Mouse (Mus musculus) forebrain, embryonic 10.5 days (tissue): ENCODE measurements around the gene Zfp106. TPM values are rescaled to one million over a fixed set of nuclear protein-coding genes. Genes with fewer than 3 reads are reported as not detected.
"Not testable (repeated sequence)": the region's sequence is repeated elsewhere in the genome, so short reads cannot be mapped to it uniquely, and the experiment has no call there.

Experiments used
- DNase-seq: peaks from one replicate; pipeline ENCODE4 v3.0.0-alpha.2; 2017; ENCODE audit warnings: low spot score; ENCODE audit errors: extremely low spot score
- H3K27ac ChIP-seq: fragments of 300-500 bp; sonication (generic); 2 replicates; pipeline ENCODE4 v1.5.1; 2016; ENCODE audit warnings: mild to moderate bottlenecking
- H3K27me3 ChIP-seq: fragments of 300-500 bp; sonication (generic); 2 replicates; pipeline ENCODE4 v1.6.1; 2016; ENCODE audit warnings: mild to moderate bottlenecking; ENCODE audit not compliant: poor library complexity, severe bottlenecking
- H3K36me3 ChIP-seq: fragments of 300-500 bp; sonication (generic); replicated peaks from 2 replicates; pipeline ENCODE4 v1.6.1; 2016; ENCODE audit warnings: mild to moderate bottlenecking, moderate library complexity
- H3K4me1 ChIP-seq: fragments of 300-500 bp; sonication (generic); 2 replicates; pipeline ENCODE4 v1.6.1; 2016
- H3K4me3 ChIP-seq: fragments of 300-500 bp; sonication (generic); 2 replicates; pipeline ENCODE4 v1.5.1; 2016; ENCODE audit warnings: mild to moderate bottlenecking, moderate library complexity
- H3K9me3 ChIP-seq: fragments of 300-500 bp; sonication (generic); 2 replicates; pipeline ENCODE4 v1.6.1; 2016; ENCODE audit warnings: mild to moderate bottlenecking, moderate library complexity
- WGBS: fragments of 180-500 bp; shearing (Covaris S2); methylation state at CpG from one replicate; pipeline ENCODE4 v1.1.7; 2016; 5-methylcytosine and 5-hydroxymethylcytosine counted together
- polyA plus RNA-seq: library from polyadenylated mRNA; unstranded; fragments of >200 nt; fragmentation: Nextera tagmentation; extraction: Ambion mirVana; gene quantifications from 2 replicates; pipeline ENCODE4 v1.2.1, GENCODE M21; 2016

The Zfp106 gene
- polyA plus RNA-seq, 1 experiment from 2014 or later: 83.1 TPM

- DNase-seq: no peak
- peaks cover 18% of the 10 kb centered on the region for H3K4me1 ChIP-seq
- no peaks in the 10 kb centered on the region for H3K9me3 ChIP-seq
- H3K27me3 ChIP-seq: no peaks in the 10 kb centered on the region
- no peak overlapping the region for H3K4me3 ChIP-seq
- peaks cover 14% of the 10 kb centered on the region for H3K36me3 ChIP-seq
- H3K27ac ChIP-seq: no peak overlapping the region
- 92% methylated on average over 3 of the region's 3 CpGs for WGBS
Observed at GRCm38 (mm10) chr2:120571081-120571480, 7.4 kb upstream of the Zfp106 start.

- Histone ChIP-seq H3K27me3 (no peaks in the 10 kb centered on the region), H3K9me3 (no peaks in the 10 kb centered on the region), H3K4me1 (peaks cover 26% of the 10 kb centered on the region), H3K4me3 (peak overlapping the region; percentile 73), H3K36me3 (peaks cover 14% of the 10 kb centered on the region), H3K27ac (peak overlapping the region; percentile 89)
- under 1% methylated on average over 22 of the region's 22 CpGs for WGBS
- DNase-seq: no peak
Observed at GRCm38 (mm10) chr2:120567798-120568320, 4.2 kb upstream of the Zfp106 start.

- WGBS: 2% methylated on average over 42 of the region's 42 CpGs
- Histone ChIP-seq H3K27me3 (no peaks in the 10 kb centered on the region), H3K4me1 (peaks cover 30% of the 10 kb centered on the region), H3K9me3 (no peaks in the 10 kb centered on the region), H3K36me3 (peaks cover 14% of the 10 kb centered on the region), H3K27ac (peak within 1 kb of the TSS; percentile 89), H3K4me3 (peak within 1 kb of the TSS; percentile 73)
- peak; percentile 94 for DNase-seq
Observed at GRCm38 (mm10) chr2:120566886-120567797, 3.5 kb upstream of the Zfp106 start, which contains the start of gene Snap23. Gene Snap23 (plus strand): TSS chr2:120567671.

GRCm38 (mm10) chr2:120565363-120565762 is 1.7 kb upstream of the Zfp106 start:
- Histone ChIP-seq H3K4me3 (no peak overlapping the region), H3K27ac (no peak overlapping the region)
- WGBS: 92% methylated on average over 2 of the region's 2 CpGs

GRCm38 (mm10) chr2:120564548-120565188 is 1.0 kb upstream of the Zfp106 start:
- 91% methylated on average over 4 of the region's 4 CpGs for WGBS
- not testable (repeated sequence) for H3K9me3 ChIP-seq, H3K27me3 ChIP-seq, H3K27ac ChIP-seq, H3K4me3 ChIP-seq, DNase-seq
- H3K4me1 ChIP-seq: peaks cover 30% of the 10 kb centered on the region
- H3K36me3 ChIP-seq: peaks cover 13% of the 10 kb centered on the region

More at GRCm38 (mm10) chr2:120565363-120565762, 1.7 kb upstream of the Zfp106 start:
- DNase-seq: no peak
- H3K27me3 ChIP-seq: no peaks in the 10 kb centered on the region
- H3K9me3 ChIP-seq: no peaks in the 10 kb centered on the region
- H3K4me1 ChIP-seq: peaks cover 30% of the 10 kb centered on the region
- peaks cover 8% of the 10 kb centered on the region for H3K36me3 ChIP-seq

GRCm38 (mm10) chr2:120562859-120563234 is 796 bp downstream of the Zfp106 start:
- 26% methylated on average over 9 of the region's 9 CpGs for WGBS
- DNase-seq: no peak
- Histone ChIP-seq H3K4me3 (peak overlapping the region; percentile 92), H3K36me3 (peaks cover 17% of the 10 kb centered on the region), H3K27ac (peak overlapping the region; percentile 99), H3K9me3 (no peaks in the 10 kb centered on the region), H3K4me1 (peaks cover 17% of the 10 kb centered on the region), H3K27me3 (no peaks in the 10 kb centered on the region)

- Histone ChIP-seq H3K4me3 (no peak overlapping the region), H3K9me3 (no peaks in the 10 kb centered on the region), H3K27ac (no peak overlapping the region), H3K36me3 (peaks cover 29% of the 10 kb centered on the region), H3K27me3 (no peaks in the 10 kb centered on the region), H3K4me1 (peaks cover 12% of the 10 kb centered on the region)
- 95% methylated on average over 1 of the region's 1 CpGs for WGBS
- DNase-seq: no peak
Observed at GRCm38 (mm10) chr2:120561524-120561923, 2.1 kb downstream of the Zfp106 start.

GRCm38 (mm10) chr2:120558813-120559212 is 4.8 kb downstream of the Zfp106 start:
- H3K27ac ChIP-seq: no peak overlapping the region
- DNase-seq: no peak
- no peak overlapping the region for H3K4me3 ChIP-seq
- no peaks in the 10 kb centered on the region for H3K9me3 ChIP-seq
- H3K27me3 ChIP-seq: no peaks in the 10 kb centered on the region
- WGBS: 92% methylated on average over 3 of the region's 3 CpGs
- peaks cover 9% of the 10 kb centered on the region for H3K4me1 ChIP-seq
- H3K36me3 ChIP-seq: peaks cover 52% of the 10 kb centered on the region

- WGBS: 89% methylated on average over 3 of the region's 3 CpGs
- H3K4me1 ChIP-seq: no peaks in the 10 kb centered on the region
- no peak overlapping the region for H3K27ac ChIP-seq
- H3K9me3 ChIP-seq: no peaks in the 10 kb centered on the region
- H3K36me3 ChIP-seq: peaks cover 71% of the 10 kb centered on the region
- no peaks in the 10 kb centered on the region for H3K27me3 ChIP-seq
- no peak overlapping the region for H3K4me3 ChIP-seq
- DNase-seq: no peak
Observed at GRCm38 (mm10) chr2:120556868-120557267, 6.8 kb downstream of the Zfp106 start.

- Histone ChIP-seq H3K4me3 (no peak overlapping the region), H3K4me1 (no peaks in the 10 kb centered on the region), H3K36me3 (peaks cover 72% of the 10 kb centered on the region), H3K27me3 (no peaks in the 10 kb centered on the region), H3K27ac (no peak overlapping the region), H3K9me3 (no peaks in the 10 kb centered on the region)
- DNase-seq: no peak
- WGBS: 98% methylated on average over 2 of the region's 2 CpGs
Observed at GRCm38 (mm10) chr2:120544732-120545131, 18.9 kb downstream of the Zfp106 start.

GRCm38 (mm10) chr2:120539778-120540208 is 23.9 kb downstream of the Zfp106 start:
- Histone ChIP-seq H3K4me1 (no peaks in the 10 kb centered on the region), H3K4me3 (no peak overlapping the region), H3K9me3 (no peaks in the 10 kb centered on the region), H3K27me3 (no peaks in the 10 kb centered on the region), H3K36me3 (peaks cover 67% of the 10 kb centered on the region), H3K27ac (no peak overlapping the region)
- no peak for DNase-seq
- 91% methylated on average over 1 of the region's 1 CpGs for WGBS

GRCm38 (mm10) chr2:120539333-120539732 is 24.3 kb downstream of the Zfp106 start:
- no peak for DNase-seq

GRCm38 (mm10) chr2:120531223-120531622 is 32.4 kb downstream of the Zfp106 start:
- H3K4me1 ChIP-seq: no peaks in the 10 kb centered on the region
- H3K4me3 ChIP-seq: no peak overlapping the region
- DNase-seq: no peak
- peaks cover 98% of the 10 kb centered on the region for H3K36me3 ChIP-seq
- 93% methylated on average over 4 of the region's 4 CpGs for WGBS
- no peak overlapping the region for H3K27ac ChIP-seq
- H3K9me3 ChIP-seq: no peaks in the 10 kb centered on the region
- no peaks in the 10 kb centered on the region for H3K27me3 ChIP-seq

More at GRCm38 (mm10) chr2:120539333-120539732, 24.3 kb downstream of the Zfp106 start:
- no peaks in the 10 kb centered on the region for H3K9me3 ChIP-seq
- WGBS: 96% methylated on average over 3 of the region's 3 CpGs
- no peak overlapping the region for H3K4me3 ChIP-seq
- peaks cover 67% of the 10 kb centered on the region for H3K36me3 ChIP-seq
- no peaks in the 10 kb centered on the region for H3K27me3 ChIP-seq
- H3K27ac ChIP-seq: no peak overlapping the region
- H3K4me1 ChIP-seq: no peaks in the 10 kb centered on the region
